8 mouse cellular contexts compared by ENCODE assay signal in the genomic region with DNA sequence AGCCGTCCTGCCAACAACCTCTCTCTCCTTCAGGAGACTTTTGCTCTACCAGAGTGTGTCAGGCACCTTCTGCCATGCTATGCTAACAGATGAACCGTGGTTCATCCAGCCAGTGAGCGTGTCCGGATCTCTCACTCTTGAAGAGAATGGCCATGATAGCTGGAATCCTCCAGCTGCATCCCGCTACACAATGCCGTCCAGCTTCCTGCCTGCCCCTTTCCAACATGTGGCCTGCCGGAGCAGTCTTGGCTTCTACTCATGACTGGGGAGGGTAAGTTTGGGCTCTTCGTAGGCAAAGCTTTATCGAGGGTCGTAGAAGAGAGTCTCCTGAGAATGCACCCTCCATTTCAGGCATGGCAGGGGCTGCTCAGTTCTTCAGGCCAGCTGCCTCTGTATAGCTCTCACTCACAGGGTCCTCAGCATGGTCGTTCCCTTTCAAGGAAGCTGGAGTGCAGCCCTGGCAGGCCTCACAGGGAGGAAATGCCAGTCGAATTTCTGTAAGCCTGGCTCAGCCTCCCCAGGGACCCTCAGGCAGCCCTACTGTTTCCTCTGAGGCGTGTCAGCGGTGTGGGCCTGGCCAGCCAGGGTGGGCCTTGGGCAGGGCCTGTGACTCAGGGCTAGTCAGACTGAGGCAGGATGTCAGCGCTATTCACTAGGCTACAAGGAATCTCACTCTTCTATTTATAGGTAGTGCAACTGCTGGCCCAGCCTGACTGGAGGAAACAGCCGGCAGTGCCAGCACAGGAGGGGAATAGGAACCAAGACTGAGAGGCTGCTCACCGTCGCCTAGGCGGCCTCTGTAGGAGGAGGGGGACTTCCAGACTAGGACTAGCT.
DNase-seq lines count a peak whose midpoint lies in the region; ATAC-seq and TF ChIP-seq lines count a peak whose summit lies in the region.

No protein-coding gene starts in this region.

- DNase-seq in spleen, adult 2 months (ENCODE audit: low read depth in 1 of 2, low spot score in 2 of 2): no peak
- DNase-seq in spleen, adult 12 weeks (ENCODE audit: low spot score): no peak
- peak; percentile 75 for DNase-seq in heart, postnatal 25 days (ENCODE audit: low spot score)
- peak; percentile 83 to 89 for DNase-seq in kidney, postnatal 36 days
- DNase-seq in midbrain, embryonic 14.5 days: peak; percentile 47
- DNase-seq in thymus, postnatal 4 days: no peak
- DNase-seq in spleen, postnatal 14 days (ENCODE audit: low spot score in 2 of 2): no peak

- ATAC-seq in forebrain, embryonic 13.5 days: peak; percentile 53; the same call in 1 of the 2 replicates
- ATAC-seq in midbrain, embryonic 14.5 days (ENCODE audit: low FRiP score, low TSS enrichment): no peak

- H3K27me3 ChIP-seq in spleen, adult 2 months (ENCODE audit: control insufficient read depth, insufficient read depth, low read length): no peaks in the 10 kb centered on the region
- H3K27me3 ChIP-seq in forebrain, embryonic 13.5 days: no peaks in the 10 kb centered on the region
- H3K27me3 ChIP-seq in midbrain, embryonic 14.5 days (ENCODE audit: control insufficient read depth, insufficient read depth, low read length): no peaks in the 10 kb centered on the region

- no peak overlapping the region for H3K4me3 ChIP-seq in spleen, adult 2 months (ENCODE audit: extremely low read depth, insufficient read depth, insufficient read length)
- H3K4me3 ChIP-seq in forebrain, embryonic 13.5 days: no peak overlapping the region
- no peak overlapping the region for H3K4me3 ChIP-seq in midbrain, embryonic 14.5 days (replicated peaks; ENCODE audit: low read depth, low read length)

- intact Hi-C loops in heart, postnatal 25 days (cut with DNase I): no loop called here

- H3K4me2 ChIP-seq in forebrain, embryonic 13.5 days: no peak overlapping the region
- no peak overlapping the region for H3K4me2 ChIP-seq in midbrain, embryonic 14.5 days (ENCODE audit: low read length)

- H3K36me3 ChIP-seq in spleen, adult 2 months (ENCODE audit: control insufficient read depth, insufficient read depth, low read length): no peaks in the 10 kb centered on the region
- H3K36me3 ChIP-seq in forebrain, embryonic 13.5 days (ENCODE audit: poor library complexity, severe bottlenecking): no peaks in the 10 kb centered on the region
- H3K36me3 ChIP-seq in midbrain, embryonic 14.5 days (ENCODE audit: control insufficient read depth, insufficient read depth, low read length): no peaks in the 10 kb centered on the region

- no peak for TF ChIP-seq POLR2A in spleen, adult 2 months (IDR thresholded peaks at IDR 0.05; ENCODE audit: low read depth, low read length)

- no peaks in the 10 kb centered on the region for H3K9me3 ChIP-seq in forebrain, embryonic 13.5 days (replicated peaks)
- no peaks in the 10 kb centered on the region for H3K9me3 ChIP-seq in midbrain, embryonic 14.5 days (ENCODE audit: control insufficient read depth, low read length)

- 0 out of 2 replicates have a peak overlapping the region, but pooled peaks have one; percentile 26 for H3K27ac ChIP-seq in spleen, adult 2 months (ENCODE audit: insufficient read depth, low read length)
- H3K27ac ChIP-seq in forebrain, embryonic 13.5 days: no peak overlapping the region
- H3K27ac ChIP-seq in midbrain, embryonic 14.5 days (replicated peaks; ENCODE audit: low read depth, low read length): 0 out of 2 replicates have a peak overlapping the region, but pooled peaks have one; percentile 14

- H3K9ac ChIP-seq in forebrain, embryonic 13.5 days: no peak overlapping the region
- H3K9ac ChIP-seq in midbrain, embryonic 14.5 days (replicated peaks; ENCODE audit: low read length): no peak overlapping the region

- peaks cover 2% of the 10 kb centered on the region; the same call in 1 of the 2 replicates for H3K4me1 ChIP-seq in spleen, adult 2 months (ENCODE audit: control insufficient read depth, insufficient read depth, insufficient read length)
- H3K4me1 ChIP-seq in forebrain, embryonic 13.5 days: peaks cover 19% of the 10 kb centered on the region
- peaks cover 6% of the 10 kb centered on the region for H3K4me1 ChIP-seq in midbrain, embryonic 14.5 days (ENCODE audit: control insufficient read depth, insufficient read depth, low read length)

- 42% methylated on average over 19 of the region's 19 CpGs for whole genome bisulfite sequencing in spleen, adult 2 months
- 79% methylated on average over 19 of the region's 19 CpGs for WGBS in forebrain, embryonic 13.5 days
- 79% methylated on average over 19 of the region's 19 CpGs for WGBS in midbrain, embryonic 14.5 days

- TF ChIP-seq CTCF in spleen, adult 2 months (IDR thresholded peaks at IDR 0.05; ENCODE audit: extremely low read depth, insufficient read depth, insufficient read length, insufficient replicate concordance): no peak

Comparison
In these comparisons a context has a peak if more than half of its experiments do, and no peak if none do; other contexts are left out.
1. DNase-seq: peak in heart, postnatal 25 days (single experiment), kidney, postnatal 36 days (2 of 2) and midbrain, embryonic 14.5 days (single experiment); none in spleen, adult 2 months (0 of 2), spleen, adult 12 weeks (single experiment), thymus, postnatal 4 days (single experiment) and spleen, postnatal 14 days (0 of 2).